Mouse (Mus musculus): ENCODE measurements around the gene Mpp4.

- TF ChIP-seq REST (IDR thresholded peaks at IDR 0.05; ENCODE audit: insufficient read depth, insufficient read length), result no peak
- TF ChIP-seq POLR2A (IDR thresholded peaks at IDR 0.05; ENCODE audit: insufficient read length, low read depth), result no peak
- TF ChIP-seq MYOG (IDR thresholded peaks at IDR 0.05; ENCODE audit: control insufficient read depth in 1 of 3, insufficient read depth in 1 of 3, insufficient read length in 2 of 3, low read depth in 2 of 3), result no peak
- no peak for TF ChIP-seq E2F4 (IDR thresholded peaks at IDR 0.05; ENCODE audit: insufficient read depth)
- TF ChIP-seq MYOD1 (IDR thresholded peaks at IDR 0.05; ENCODE audit: control insufficient read depth in 1 of 3, insufficient read length in 2 of 3, low read depth in 2 of 3), result no peak
- TF ChIP-seq USF1 (IDR thresholded peaks at IDR 0.05; ENCODE audit: low read depth), result no peak
Measured at GRCm38 (mm10) chr1:59182373-59182772, 19.2 kb upstream of the Mpp4 start.
